Mouse (Mus musculus) forebrain, embryonic 10.5 days (tissue): ENCODE results near the gene Ankdd1b. TPM values are rescaled to one million over a fixed set of nuclear protein-coding genes. Genes with fewer than 3 reads are reported as not detected.

ENCODE experiments used
- DNase-seq: peaks from one replicate; pipeline ENCODE4 v3.0.0-alpha.2; 2017; ENCODE audit warnings: low spot score; ENCODE audit errors: extremely low spot score
- H3K27ac ChIP-seq: fragments of 300-500 bp; sonication (generic); 2 replicates; pipeline ENCODE4 v1.5.1; 2016; ENCODE audit warnings: mild to moderate bottlenecking
- H3K27me3 ChIP-seq: fragments of 300-500 bp; sonication (generic); 2 replicates; pipeline ENCODE4 v1.6.1; 2016; ENCODE audit warnings: mild to moderate bottlenecking; ENCODE audit not compliant: poor library complexity, severe bottlenecking
- H3K36me3 ChIP-seq: fragments of 300-500 bp; sonication (generic); replicated peaks from 2 replicates; pipeline ENCODE4 v1.6.1; 2016; ENCODE audit warnings: mild to moderate bottlenecking, moderate library complexity
- H3K4me1 ChIP-seq: fragments of 300-500 bp; sonication (generic); 2 replicates; pipeline ENCODE4 v1.6.1; 2016
- H3K4me3 ChIP-seq: fragments of 300-500 bp; sonication (generic); 2 replicates; pipeline ENCODE4 v1.5.1; 2016; ENCODE audit warnings: mild to moderate bottlenecking, moderate library complexity
- H3K9me3 ChIP-seq: fragments of 300-500 bp; sonication (generic); 2 replicates; pipeline ENCODE4 v1.6.1; 2016; ENCODE audit warnings: mild to moderate bottlenecking, moderate library complexity
- WGBS: fragments of 180-500 bp; shearing (Covaris S2); methylation state at CpG from one replicate; pipeline ENCODE4 v1.1.7; 2016; 5-methylcytosine and 5-hydroxymethylcytosine counted together
- polyA plus RNA-seq: library from polyadenylated mRNA; unstranded; fragments of >200 nt; fragmentation: Nextera tagmentation; extraction: Ambion mirVana; gene quantifications from 2 replicates; pipeline ENCODE4 v1.2.1, GENCODE M21; 2016

Gene Ankdd1b
- not detected in 2 replicates for polyA plus RNA-seq

DNA sequence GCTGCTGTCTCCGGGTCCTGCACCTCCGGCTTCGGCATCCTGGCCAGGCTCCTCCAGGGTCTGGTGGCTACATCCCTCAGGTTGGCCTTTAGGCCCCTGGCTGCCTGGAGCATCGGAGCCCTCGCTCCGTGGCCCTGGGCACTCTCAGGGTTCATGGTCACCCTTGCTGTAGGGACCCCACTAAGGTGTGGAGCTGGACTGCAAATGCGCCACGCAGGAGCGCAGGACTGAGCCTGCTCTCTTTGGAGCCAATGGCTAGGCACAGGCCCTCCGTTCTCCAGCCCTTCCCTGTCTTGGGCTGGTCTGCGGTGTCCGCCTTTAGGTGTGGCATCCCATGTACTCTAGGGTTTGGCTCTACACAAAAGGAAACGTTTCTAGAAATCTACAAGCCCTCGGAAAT is at the start of gene Ankdd1b:
Ankdd1b (minus strand) TSS at position 242 of the 400 bp plus-strand sequence.
- 91% methylated on average over 14 of the region's 14 CpGs for WGBS
- Histone ChIP-seq H3K9me3 (no peaks in the 10 kb centered on the region), H3K27ac (no peak within 1 kb of the TSS), H3K4me3 (no peak within 1 kb of the TSS), H3K4me1 (no peaks in the 10 kb centered on the region), H3K27me3 (no peaks in the 10 kb centered on the region), H3K36me3 (no peaks in the 10 kb centered on the region)
- no peak for DNase-seq

DNA sequence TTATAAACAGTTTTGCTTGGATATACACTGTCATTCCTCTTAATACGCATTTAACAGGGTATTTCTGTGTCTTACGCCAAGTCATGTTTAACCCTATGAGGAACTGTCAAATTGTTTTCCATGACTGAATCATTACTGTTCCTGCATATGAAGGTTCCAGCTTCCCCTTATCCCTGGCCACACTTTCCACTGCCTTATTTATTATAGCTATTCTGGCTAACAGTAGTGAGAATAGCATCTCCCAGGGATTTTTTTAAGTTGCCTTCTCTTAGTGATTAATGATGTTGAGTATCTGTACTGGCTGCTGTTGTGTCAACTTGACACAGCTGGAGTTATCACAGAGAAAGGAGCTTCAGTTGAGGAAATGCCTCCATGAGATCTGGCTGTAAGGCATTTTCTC is 46.3 kb upstream of the Ankdd1b start:
- no peak overlapping the region for H3K4me3 ChIP-seq
- no peak overlapping the region for H3K27ac ChIP-seq
- WGBS, result 95% methylated on average over 2 of the region's 2 CpGs
- peaks cover 3% of the 10 kb centered on the region for H3K36me3 ChIP-seq
- no peak for DNase-seq
- no peaks in the 10 kb centered on the region for H3K27me3 ChIP-seq
- no peaks in the 10 kb centered on the region for H3K9me3 ChIP-seq
- no peaks in the 10 kb centered on the region for H3K4me1 ChIP-seq

DNA sequence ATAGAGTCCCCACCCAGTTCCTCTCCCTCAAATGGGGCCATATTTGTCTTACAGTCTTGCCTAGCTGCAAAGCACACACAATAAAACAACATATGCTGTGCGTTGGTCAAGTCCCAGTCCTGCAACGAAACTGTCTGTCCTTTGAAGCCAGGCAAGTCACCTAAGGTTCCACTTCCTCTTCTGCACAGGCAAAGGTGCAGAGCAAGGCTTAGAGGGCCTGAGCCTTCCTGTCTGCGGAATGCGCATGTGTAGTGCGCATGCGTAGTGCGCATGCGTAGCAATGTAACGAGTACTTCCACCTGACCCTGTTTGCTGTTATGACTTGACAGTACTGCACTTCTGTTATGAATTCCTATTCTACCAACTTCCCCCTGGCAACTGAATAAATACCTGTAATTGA is 45.3 kb upstream of the Ankdd1b start:
- no peaks in the 10 kb centered on the region for H3K9me3 ChIP-seq
- no peak overlapping the region for H3K27ac ChIP-seq
- no peak overlapping the region for H3K4me3 ChIP-seq
- H3K36me3 ChIP-seq, result peaks cover 3% of the 10 kb centered on the region
- DNase-seq, result no peak
- no peaks in the 10 kb centered on the region for H3K27me3 ChIP-seq
- 97% methylated on average over 9 of the region's 9 CpGs for WGBS
- no peaks in the 10 kb centered on the region for H3K4me1 ChIP-seq

DNA sequence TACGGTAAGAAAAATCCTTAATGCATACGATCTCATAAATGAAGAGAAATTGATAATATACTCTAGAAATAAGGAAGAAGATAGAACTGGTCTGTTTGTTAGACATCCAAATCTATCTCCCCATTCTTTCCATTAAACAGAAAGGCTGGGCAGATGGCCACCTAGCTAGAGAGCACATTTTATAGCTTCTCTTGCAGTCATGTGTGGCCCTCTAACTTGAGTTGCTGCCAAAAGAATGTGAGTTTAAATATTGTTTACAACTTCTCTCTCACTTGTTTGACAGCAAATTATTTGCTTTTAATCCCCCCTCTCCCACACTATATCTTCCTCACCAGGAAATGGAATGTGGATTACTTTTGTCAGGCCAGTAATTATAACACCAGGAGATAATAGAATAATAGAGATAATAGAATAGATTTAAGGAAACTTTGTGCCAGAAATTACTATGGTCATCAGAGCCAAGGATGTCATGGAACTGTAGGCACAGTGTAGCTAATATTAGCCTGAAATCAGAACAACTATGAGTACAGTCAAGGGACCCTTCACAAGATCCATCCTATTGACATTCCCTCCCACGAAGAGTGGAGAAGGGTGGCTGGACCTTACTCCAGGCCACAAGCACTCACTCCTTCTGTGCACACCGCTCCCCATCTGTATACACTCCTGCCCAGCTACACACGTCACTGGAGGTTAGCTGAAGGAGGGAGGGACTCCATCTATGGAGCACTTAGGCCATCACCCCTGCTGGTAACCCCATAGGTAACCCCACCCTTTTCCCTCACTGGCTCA is 43.4 kb upstream of the Ankdd1b start:
- WGBS, result 87% methylated on average over 5 of the region's 5 CpGs
- DNase-seq, result no peak
- no peak overlapping the region for H3K4me3 ChIP-seq
- peaks cover 3% of the 10 kb centered on the region for H3K36me3 ChIP-seq
- H3K27ac ChIP-seq, result no peak overlapping the region
- no peaks in the 10 kb centered on the region for H3K9me3 ChIP-seq
- no peaks in the 10 kb centered on the region for H3K4me1 ChIP-seq
- no peaks in the 10 kb centered on the region for H3K27me3 ChIP-seq

DNA sequence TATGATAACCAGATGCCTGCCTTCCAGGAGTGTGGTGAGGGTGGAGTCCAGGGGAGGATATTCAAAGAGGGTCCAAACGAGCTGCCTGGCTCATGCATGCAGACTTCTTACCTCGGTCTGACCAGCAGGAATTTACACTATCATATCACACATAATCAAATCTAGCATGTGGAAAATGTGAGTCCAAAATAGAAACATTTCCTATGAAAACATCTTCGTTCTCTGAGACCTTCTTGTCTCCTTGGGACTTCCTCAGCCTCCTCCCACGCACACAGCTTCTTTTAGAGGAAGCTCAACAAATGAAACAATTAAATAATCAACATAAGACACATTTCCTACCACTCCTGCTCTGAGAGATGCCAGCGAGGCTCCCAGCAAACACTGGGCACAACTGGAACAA is 40.9 kb upstream of the Ankdd1b start:
- H3K4me1 ChIP-seq, result no peaks in the 10 kb centered on the region
- no peak overlapping the region for H3K4me3 ChIP-seq

DNA sequence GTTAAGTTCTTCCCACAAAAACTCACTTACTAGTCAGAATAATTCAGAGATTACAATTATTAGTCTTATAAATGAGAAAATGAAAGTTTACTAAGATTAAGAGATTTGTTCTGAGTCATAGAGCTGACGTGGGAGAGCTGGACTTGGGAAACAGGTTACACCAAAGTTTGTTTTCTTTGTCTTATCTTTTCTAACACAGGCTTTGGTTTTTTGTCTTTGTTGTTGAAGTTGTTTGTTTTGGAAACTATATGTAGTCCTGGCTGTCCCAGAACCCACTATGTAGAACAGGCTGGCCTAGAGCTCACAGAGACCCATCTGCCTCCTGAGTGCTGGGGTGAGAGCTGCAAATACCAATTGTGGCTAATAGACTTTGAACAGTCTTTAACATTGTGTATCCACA is 40.3 kb upstream of the Ankdd1b start:
- Histone ChIP-seq H3K4me1 (no peaks in the 10 kb centered on the region), H3K27me3 (no peaks in the 10 kb centered on the region), H3K27ac (no peak overlapping the region), H3K9me3 (no peaks in the 10 kb centered on the region), H3K4me3 (no peak overlapping the region), H3K36me3 (peaks cover 2% of the 10 kb centered on the region)
- WGBS, result 80% methylated on average over 1 of the region's 1 CpGs
- no peak for DNase-seq

More for the DNA sequence above, 40.9 kb upstream of the Ankdd1b start:
- no peak for DNase-seq
- no peak overlapping the region for H3K27ac ChIP-seq
- peaks cover 3% of the 10 kb centered on the region for H3K36me3 ChIP-seq
- H3K27me3 ChIP-seq, result no peaks in the 10 kb centered on the region
- 80% methylated on average over 5 of the region's 5 CpGs for WGBS
- no peaks in the 10 kb centered on the region for H3K9me3 ChIP-seq

DNA sequence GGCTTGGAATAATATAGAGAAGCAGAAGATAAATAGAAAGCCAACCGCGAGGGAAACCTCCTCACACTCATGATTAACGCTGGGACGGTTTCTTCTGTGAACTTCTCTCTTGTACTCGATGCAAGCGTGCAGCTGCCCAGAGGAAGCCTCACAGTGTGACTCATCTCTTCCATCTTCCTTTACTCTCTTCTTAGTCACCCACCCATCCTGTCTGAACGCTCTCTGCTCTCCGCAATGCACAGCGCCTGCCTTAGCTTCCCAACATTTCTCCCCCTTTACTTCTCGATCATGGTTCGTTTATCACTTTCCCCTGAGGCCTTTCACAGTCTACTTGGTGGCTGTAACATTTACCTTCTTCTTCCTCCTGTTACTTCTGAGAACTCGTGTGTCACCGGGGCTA is 39.6 kb upstream of the Ankdd1b start:
- Histone ChIP-seq H3K27ac (no peak overlapping the region), H3K27me3 (no peaks in the 10 kb centered on the region), H3K4me3 (no peak overlapping the region), H3K9me3 (no peaks in the 10 kb centered on the region), H3K36me3 (no peaks in the 10 kb centered on the region; the same call in 1 of the 2 replicates), H3K4me1 (no peaks in the 10 kb centered on the region)
- DNase-seq, result no peak
- WGBS, result 88% methylated on average over 13 of the region's 13 CpGs

DNA sequence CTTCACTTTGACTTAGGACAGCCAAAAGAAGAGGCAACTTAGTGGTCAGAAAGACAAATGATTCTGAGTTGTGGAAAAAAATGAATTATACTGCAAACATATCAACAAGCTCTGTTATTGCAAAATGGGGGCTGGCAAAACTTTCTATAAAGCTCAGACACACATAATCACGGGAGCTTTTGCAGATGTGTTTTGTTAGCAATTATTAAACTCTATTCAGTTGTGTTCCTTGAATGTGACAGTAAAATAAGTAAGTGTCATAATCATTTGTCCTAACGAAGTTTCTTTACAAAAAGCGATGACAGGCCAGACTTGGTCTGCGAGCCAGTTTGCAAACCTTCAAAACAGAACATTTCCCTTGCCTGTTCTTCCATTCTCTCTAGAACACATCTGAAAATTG is 36.5 kb upstream of the Ankdd1b start:
- DNase-seq, result no peak
- no peak overlapping the region for H3K4me3 ChIP-seq
- H3K27me3 ChIP-seq, result no peaks in the 10 kb centered on the region
- 94% methylated on average over 4 of the region's 4 CpGs for WGBS
- no peak overlapping the region for H3K27ac ChIP-seq
- H3K9me3 ChIP-seq, result no peaks in the 10 kb centered on the region
- no peaks in the 10 kb centered on the region for H3K4me1 ChIP-seq
- H3K36me3 ChIP-seq, result peaks cover 3% of the 10 kb centered on the region; the same call in 1 of the 2 replicates

DNA sequence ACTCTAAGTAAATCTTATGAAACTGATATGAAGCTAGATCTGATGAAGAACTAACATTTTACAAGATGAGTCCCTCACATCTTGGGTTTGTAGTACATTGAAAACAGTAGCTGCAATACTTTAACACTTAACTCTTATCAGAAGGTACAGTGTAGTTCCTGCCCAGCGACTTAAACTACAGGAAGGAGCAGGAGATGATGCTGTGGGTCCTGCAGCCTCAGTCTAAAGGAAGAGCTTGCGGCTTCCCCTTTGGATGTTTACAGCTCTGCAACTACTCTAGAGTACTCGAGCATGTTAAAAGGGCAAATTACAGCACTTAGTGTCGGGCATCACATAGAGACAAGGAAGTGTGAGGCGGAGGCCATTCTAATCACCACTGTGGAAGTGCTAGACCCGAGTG is 35.3 kb upstream of the Ankdd1b start:
- no peak for DNase-seq
- Histone ChIP-seq H3K9me3 (no peaks in the 10 kb centered on the region), H3K27me3 (no peaks in the 10 kb centered on the region), H3K36me3 (peaks cover 3% of the 10 kb centered on the region; the same call in 1 of the 2 replicates), H3K4me1 (no peaks in the 10 kb centered on the region), H3K27ac (no peak overlapping the region), H3K4me3 (no peak overlapping the region)
- 84% methylated on average over 6 of the region's 6 CpGs for WGBS

DNA sequence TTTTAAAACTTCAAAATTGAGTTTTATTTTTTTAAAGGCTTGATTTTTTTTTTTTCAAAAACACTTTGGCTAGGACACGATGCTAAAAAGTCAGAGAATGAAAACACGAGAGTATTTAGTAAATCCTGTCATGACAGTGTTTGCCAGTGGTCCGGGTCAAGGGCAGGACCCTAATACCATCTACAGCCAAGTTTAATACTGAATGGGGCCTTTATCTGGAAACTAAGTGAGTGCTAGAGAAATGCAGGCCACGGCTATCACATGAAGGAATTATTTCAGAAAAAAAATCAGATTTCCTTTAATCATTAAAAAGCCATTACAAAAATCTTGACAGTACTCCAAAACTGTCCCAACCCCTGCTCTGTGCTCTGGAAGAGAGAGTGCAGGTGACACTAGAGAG is 34.7 kb upstream of the Ankdd1b start:
- H3K9me3 ChIP-seq, result no peaks in the 10 kb centered on the region
- H3K36me3 ChIP-seq, result peaks cover 6% of the 10 kb centered on the region
- WGBS, result 88% methylated on average over 4 of the region's 4 CpGs
- H3K4me1 ChIP-seq, result no peaks in the 10 kb centered on the region
- H3K27ac ChIP-seq, result no peak overlapping the region
- DNase-seq, result no peak
- H3K4me3 ChIP-seq, result no peak overlapping the region
- H3K27me3 ChIP-seq, result no peaks in the 10 kb centered on the region

DNA sequence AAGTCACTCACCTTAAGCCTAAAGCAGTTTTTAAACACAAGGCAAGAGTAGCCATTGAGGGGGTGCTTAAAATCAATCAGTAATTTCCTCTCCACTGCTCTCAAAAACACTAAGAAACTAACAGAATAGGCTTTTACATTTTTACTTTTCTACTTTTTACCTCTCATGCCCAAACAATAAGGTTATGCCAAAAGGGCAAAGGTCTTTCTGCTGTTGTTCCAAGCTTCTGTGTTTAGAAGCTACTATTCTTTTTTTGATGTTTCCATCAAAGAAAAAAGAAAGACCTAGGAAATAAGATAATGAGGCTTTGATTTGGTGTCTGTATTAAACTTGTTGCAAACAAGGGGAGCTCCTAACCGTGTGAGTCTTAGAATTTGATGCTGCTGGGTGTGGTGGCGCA is 28.9 kb upstream of the Ankdd1b start:
- 83% methylated on average over 2 of the region's 2 CpGs for WGBS

DNA sequence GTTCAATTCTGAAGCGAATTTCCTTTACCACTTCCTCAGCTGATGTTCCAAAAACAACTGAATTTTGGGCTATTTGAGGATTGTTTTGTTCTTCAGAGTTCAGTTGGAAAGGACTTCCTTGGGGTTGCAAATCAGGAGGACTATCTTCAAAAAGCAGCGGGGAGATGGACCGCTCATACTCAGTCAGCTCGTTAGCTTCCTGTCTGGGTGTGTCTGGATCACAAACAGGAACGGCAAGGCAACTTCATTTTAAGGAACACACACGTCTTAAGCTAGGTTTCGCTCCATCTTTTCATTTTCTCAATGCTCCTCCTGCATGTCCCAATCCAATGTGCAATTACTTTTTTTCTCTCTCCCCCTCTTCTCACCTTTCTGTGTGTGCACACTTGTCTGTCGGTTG is 25.6 kb upstream of the Ankdd1b start:
- WGBS, result 91% methylated on average over 8 of the region's 8 CpGs
- no peaks in the 10 kb centered on the region for H3K9me3 ChIP-seq
- no peak overlapping the region for H3K4me3 ChIP-seq
- no peak overlapping the region for H3K27ac ChIP-seq
- no peaks in the 10 kb centered on the region for H3K27me3 ChIP-seq
- peaks cover 20% of the 10 kb centered on the region; the same call in 1 of the 2 replicates for H3K36me3 ChIP-seq
- H3K4me1 ChIP-seq, result 0 out of 2 replicates have a peak, but pooled peaks cover 5% of the 10 kb centered on the region
- no peak for DNase-seq

More for the DNA sequence above, 28.9 kb upstream of the Ankdd1b start:
- no peak for DNase-seq
- no peak overlapping the region for H3K27ac ChIP-seq
- no peaks in the 10 kb centered on the region for H3K9me3 ChIP-seq
- 0 out of 2 replicates have a peak, but pooled peaks cover 5% of the 10 kb centered on the region for H3K4me1 ChIP-seq
- H3K4me3 ChIP-seq, result no peak overlapping the region
- H3K27me3 ChIP-seq, result no peaks in the 10 kb centered on the region
- peaks cover 19% of the 10 kb centered on the region for H3K36me3 ChIP-seq

DNA sequence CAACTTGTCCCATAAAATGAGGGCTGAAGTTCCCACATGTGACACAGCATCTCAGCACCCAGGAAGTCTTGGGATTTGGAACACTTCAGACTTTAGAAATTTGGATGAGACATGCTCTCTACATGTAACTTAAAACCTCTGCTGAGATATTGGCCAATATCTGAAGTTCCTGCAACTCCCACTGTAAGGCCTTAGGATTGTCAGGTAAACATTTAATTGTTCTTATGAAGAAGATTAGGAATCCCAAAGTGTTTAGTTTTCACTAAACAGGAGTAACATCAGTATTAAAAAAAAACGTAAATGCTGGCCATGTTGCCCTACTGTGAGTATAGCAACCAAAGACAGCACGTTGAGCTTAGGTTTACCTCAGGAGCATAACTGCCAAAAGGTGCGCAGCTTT is 19.4 kb upstream of the Ankdd1b start, which contains the start of gene Gm17622:
Gm17622 (plus strand) TSS at position 301 of the 400 bp plus-strand sequence.
- Histone ChIP-seq H3K27me3 (no peaks in the 10 kb centered on the region), H3K4me1 (no peaks in the 10 kb centered on the region), H3K4me3 (no peak within 1 kb of the TSS), H3K9me3 (no peaks in the 10 kb centered on the region), H3K36me3 (peaks cover 34% of the 10 kb centered on the region), H3K27ac (no peak within 1 kb of the TSS)
- WGBS, result 94% methylated on average over 3 of the region's 3 CpGs
- no peak for DNase-seq
